Mouse (Mus musculus) thymus, postnatal 14 days (tissue): ENCODE data around the gene Kcnq1.
A peak's percentile ranks its signal among the peaks of the same experiment; 100 is the strongest.

Experiments used
- DNase-seq: peaks from one replicate; pipeline ENCODE4 v3.0.0; 2021

Gene Kcnq1

GRCm38 (mm10) chr7:143285440-143285839, 179.3 kb downstream of the Kcnq1 start:
- DNase-seq: no peak

DNA sequence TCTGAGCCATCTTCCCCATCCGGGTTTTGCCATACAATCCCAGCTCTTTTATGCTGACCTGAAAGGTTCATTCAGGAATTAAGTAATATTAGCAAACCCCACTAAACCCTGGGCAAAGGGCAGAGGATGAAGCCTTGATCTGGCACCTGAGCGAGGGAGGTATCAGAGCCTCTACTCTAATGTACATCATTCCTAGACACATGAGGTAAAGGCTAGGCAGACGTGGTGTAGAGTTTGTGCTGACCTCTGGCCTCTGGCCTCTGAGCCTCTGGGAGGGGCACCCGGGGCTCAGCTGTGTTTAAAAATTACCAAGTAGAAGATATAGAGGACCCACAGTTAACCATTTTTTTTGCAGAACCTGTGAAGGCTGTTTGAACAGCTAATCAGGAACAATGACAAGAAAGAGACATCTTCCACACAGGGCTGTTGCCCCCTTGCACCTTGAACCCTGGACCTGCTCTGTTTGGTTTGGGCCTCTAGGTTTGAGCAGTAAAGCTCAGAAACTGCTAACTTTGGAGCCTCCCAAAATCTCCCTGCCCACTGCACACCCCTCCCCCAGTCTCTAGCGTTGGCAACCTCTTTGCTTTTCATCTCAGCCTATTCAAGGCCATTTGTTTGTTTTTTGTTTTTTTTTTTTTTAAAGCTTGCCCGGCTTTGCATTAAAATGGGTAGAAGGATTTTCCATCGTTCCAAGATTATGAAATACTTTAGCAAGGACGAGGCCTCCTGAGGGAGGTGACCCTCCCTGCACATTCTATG, 180.5 kb downstream of the Kcnq1 start:
- DNase-seq: no peak

GRCm38 (mm10) chr7:143288135-143288534, 182.0 kb downstream of the Kcnq1 start:
- DNase-seq: no peak

GRCm38 (mm10) chr7:143289082-143289849, 183.1 kb downstream of the Kcnq1 start:
- no peak for DNase-seq

GRCm38 (mm10) chr7:143294690-143295355, 188.7 kb downstream of the Kcnq1 start:
- DNase-seq: peak; percentile 14

DNA sequence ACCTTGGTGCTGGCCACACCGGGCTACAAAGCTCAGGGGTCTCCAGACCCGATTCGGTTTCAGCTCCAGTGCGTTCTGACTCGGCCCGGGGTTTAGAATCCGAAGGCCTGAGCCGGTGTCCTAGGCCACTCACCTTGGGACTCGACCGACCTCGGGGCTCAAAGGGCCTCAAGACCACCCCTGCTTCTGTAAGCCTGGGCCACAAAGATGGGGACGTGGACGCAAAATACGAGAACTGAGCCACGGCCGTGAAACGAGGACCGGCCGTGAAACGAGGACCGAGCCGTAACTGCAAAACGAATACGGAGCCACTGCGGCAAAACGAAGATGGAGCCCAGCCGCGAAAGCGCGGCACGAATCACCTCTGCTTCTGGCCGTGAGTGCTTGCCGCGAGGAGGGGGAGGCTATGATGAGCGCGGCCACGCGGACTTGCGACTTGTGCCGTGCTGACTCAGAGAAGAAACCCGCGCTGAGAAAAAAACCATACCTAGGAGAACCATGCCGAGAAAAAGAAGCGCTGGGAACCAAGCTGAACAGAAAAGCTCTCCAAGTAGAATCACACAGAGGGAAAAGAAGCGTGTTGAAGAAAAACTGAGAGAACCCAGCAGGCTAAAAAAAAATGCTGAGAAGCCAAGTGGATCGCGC, 189.3 kb downstream of the Kcnq1 start:
- peak; percentile 54 for DNase-seq

DNA sequence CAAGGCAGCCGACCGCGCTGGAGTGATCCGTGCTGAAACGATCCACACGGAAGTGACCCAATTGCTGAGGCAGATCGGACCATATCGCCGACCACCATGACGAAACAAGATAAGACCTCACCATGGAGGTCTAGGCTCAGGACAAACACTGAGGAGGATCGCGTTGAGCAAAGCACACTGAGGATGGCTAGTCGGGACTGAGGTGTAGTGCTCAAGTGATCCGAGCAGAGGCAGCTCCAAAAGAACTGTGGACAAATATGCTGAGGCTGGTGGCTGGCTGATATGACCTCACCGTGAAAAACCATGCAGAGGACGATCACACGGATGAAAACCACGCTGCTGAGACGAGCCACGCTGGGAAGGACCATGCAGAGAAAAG, 189.8 kb downstream of the Kcnq1 start:
- peak; percentile 17 for DNase-seq

- peak; percentile 89 for DNase-seq
Observed at GRCm38 (mm10) chr7:143296384-143296801, 190.2 kb downstream of the Kcnq1 start.

DNA sequence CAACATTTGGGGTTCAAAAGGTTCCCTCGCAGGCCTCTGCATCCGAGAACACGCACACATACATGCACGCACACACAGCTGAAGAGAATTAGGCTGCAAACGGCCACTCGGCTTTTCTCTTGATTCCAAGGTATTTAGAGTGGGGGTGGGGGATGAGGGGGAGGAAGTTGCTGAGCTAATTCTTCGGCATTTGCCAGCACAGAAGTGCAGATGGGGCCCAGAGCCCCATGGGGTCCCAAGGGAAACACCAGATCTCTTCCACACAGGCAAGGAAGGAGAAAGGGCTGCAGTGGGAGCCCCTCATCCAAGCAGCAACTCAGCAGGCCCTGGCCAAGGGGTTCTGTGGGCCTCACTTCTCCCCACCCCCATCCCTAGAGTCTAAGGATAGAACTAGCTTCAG, 193.9 kb downstream of the Kcnq1 start:
- no peak for DNase-seq

- DNase-seq: no peak
Observed at GRCm38 (mm10) chr7:143300681-143301080, 194.5 kb downstream of the Kcnq1 start.

- DNase-seq: no peak
Observed at GRCm38 (mm10) chr7:143302156-143302555, 196.0 kb downstream of the Kcnq1 start.

- no peak for DNase-seq
Observed at GRCm38 (mm10) chr7:143302593-143303238, 196.6 kb downstream of the Kcnq1 start.

- DNase-seq: no peak
Observed at GRCm38 (mm10) chr7:143303557-143303956, 197.4 kb downstream of the Kcnq1 start.

- DNase-seq: no peak
Observed at GRCm38 (mm10) chr7:143305808-143306207, 199.6 kb downstream of the Kcnq1 start.

- DNase-seq: no peak
Observed at GRCm38 (mm10) chr7:143308001-143308400, 201.8 kb downstream of the Kcnq1 start.

DNA sequence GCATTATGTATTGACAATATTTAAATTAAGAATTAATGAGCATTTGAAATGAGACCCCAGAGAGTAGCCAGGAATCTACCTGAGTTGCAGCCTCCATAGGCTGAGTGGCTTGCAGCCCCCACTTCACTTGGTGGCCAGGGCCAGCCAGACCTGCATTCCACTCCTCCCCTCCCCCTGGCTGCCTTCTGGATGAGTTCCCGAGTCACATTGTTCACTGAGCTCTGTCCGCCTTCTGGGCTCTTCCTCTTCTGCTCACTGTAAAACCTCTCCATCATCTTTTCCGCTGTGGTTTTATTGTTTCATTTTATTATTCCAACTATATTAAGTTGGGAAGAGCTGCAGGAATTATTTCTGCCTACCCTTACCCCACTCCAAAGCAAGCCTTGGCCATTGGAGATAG, 204.1 kb downstream of the Kcnq1 start:
- DNase-seq: no peak

DNA sequence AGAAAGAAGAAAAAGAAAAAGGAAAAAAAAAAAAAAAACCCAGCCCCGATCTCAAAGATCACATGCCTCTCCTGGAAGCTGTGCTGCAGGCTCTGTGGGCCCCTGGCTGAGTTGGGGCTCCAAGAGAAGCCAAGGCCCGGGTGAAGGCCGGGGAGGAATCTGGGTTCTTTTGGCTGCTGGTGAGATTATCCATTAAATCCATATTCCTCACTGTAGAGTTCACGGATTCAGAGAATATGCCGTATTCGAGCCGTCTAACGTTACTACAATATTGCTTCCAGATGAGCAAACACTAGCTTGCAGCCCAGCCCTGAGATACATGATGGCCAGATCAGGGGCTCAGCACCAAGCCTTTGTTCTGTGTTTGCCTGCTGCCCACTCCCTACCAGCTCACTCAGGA, 204.7 kb downstream of the Kcnq1 start:
- DNase-seq: no peak

- DNase-seq: no peak
Observed at GRCm38 (mm10) chr7:143311471-143311870, 205.3 kb downstream of the Kcnq1 start.

DNA sequence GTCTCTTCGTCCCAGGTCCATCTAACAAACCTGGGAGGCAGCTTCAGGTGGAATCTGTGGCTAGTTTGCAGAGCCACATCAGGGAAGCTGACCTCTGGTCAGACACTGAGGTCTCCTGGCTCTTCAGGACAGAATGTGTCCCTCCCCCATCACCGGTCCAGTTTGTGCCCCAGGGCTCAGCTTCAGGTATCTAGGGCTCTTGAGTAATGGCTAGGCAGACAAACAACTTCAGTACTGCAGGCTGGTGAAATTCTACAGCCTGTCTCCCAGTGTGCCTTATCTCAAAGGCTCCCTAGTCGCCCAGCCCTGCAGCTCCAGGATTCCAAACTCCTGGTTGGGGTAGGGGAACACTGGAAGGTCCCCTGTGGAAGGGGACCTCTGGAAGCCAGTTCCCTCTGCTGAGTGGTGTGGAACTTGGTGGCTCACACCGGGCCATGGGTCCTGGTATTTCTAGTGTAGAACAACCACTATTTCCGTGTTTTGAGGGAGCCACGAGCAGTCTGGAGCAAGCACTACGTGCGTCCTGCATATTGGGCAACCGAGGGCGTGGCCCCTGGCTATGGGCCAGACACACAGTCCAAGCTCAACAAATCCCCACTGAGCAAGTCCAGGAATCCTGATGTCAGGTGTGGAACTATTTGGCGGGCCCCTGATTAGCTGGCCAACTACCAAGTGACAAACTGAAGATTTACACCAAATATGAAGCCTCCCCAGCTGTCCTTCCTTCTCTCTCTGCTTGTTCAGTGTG, 207.6 kb downstream of the Kcnq1 start:
- DNase-seq: no peak

- DNase-seq: no peak
Observed at GRCm38 (mm10) chr7:143318512-143318911, 212.3 kb downstream of the Kcnq1 start.

- DNase-seq: no peak
Observed at GRCm38 (mm10) chr7:143320367-143320766, 214.2 kb downstream of the Kcnq1 start.

- DNase-seq: no peak
Observed at GRCm38 (mm10) chr7:143325051-143325450, 218.9 kb downstream of the Kcnq1 start.
